Mouse (Mus musculus) ovary, postnatal 10 days (tissue): ENCODE results near the gene Cnn1.

Source experiments
- DNase-seq: peaks from one replicate; pipeline ENCODE4 v3.0.0; 2022; ENCODE audit warnings: low spot score

The Cnn1 gene

GRCm38 (mm10) chr9:22157516-22158265 lies 58.7 kb downstream of the Cnn1 start:
- DNase-seq: no peak
